Mouse (Mus musculus) skeletal muscle tissue, adult 2 months (tissue): Measurements from ENCODE around the gene Trim2.
A peak's percentile ranks its signal among the peaks of the same experiment; 100 is the strongest.

ENCODE experiments used
- DNase-seq: peaks from one replicate; pipeline ENCODE4 v3.0.0-alpha.2; 2012; ENCODE audit warnings: low read depth, low spot score

Trim2 gene

DNA sequence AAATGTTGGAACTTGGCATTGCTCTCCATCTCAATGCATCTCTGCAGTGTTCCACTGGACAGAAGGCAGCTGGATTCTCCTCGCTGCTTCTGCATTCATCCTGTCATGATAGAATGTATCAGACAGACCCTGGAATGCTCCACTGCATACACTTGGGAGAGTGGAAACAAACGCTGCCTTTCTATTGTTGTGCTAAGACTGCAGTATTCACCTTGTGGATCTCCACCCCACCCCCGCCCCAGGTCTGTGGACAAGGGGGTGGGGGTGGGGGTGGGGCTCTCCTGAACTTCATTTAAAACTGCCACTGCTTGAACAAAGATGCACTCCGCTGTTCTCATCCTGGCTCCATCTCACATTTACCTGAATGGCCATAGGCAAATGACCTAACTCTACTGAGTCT is 112.8 kb downstream of the Trim2 start:
- DNase-seq, result no peak

DNA sequence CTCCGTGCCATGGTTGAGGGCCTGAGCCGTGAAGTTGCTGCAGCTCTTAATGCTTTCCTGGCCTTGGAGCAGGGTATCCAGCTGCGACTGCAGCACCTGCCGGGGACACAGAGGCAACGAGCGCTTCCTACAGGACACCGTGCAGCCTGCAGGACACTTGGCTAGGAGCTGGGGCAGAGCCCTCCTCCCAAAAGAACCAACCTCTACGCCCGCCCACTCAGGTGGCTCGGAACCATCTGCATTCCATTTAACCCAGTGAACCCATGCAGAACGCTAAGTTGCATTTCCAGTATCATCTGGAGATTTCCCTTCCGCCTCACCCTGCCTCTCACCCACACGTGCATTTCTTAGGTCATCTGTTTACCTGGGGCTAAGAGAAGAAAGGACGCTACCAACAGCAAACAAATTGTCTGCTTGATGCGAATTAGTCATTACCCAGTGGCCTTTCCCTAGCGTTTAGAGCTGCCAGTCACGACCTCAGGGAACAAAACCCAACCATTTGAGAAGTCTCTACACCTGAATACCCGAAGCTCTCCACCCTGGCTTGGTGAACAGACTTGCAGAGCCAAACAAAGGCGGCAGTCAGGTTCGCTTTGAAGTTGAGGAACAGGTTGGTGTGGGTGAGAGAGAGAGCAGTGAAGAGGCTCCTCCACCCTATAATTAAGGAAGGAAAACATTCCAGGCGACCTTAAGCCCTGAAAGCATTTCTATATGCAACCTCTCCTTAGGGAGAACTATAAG is 115.4 kb downstream of the Trim2 start:
- DNase-seq, result no peak

DNA sequence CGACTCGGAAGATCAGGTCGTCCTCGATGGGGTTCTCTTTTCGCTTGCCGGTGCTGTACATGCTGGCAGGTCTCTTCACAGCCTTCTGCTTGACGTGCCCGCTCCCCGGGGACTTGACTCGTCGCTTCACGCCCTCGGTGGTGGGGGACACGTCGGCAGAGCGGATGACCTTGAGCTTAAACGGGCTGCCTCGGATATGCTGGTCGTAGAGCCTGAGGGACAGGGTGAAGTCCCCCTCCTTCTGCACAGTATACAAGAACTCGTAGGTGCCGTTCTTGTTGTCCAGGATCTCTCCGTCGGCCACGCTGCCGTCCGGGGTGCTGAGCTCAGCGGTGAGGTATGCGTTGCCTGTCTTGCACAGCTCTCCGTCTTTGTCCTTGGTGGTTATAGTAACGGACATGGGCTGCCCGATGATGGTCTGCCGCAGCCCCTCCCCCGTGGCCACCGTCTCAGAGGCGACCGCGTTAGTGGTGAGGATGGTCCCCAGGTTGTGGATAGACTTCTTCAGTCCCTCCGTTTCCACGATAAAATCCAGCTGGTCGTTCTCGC is 116.1 kb downstream of the Trim2 start:
- no peak for DNase-seq

DNA sequence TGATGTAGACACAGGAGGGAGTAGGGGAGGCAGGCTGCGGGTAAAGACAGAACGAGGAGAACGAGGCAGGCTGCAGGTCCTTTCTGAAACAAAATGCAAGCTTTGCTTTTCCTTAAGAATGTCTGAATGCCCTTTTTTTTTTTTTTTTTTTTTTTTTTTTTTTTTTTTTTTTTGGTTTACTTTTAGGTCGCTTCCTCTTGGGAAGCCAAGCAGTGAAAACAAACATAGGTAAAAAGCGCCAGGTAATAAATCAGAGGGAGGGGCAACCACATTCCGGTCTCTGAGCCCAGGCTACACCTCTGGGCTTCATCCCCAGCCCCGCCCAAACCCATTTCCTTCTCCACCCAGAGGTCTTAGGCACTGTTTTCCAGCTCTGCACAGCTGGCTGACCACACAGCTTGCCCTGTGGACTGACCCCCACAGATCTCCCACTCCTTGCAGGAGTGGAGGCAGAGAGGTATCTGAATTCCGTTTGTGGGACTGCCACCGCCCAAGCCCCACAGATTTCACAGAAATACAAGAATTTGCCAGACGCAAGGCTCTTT is 117.0 kb downstream of the Trim2 start:
- DNase-seq, result no peak

DNA sequence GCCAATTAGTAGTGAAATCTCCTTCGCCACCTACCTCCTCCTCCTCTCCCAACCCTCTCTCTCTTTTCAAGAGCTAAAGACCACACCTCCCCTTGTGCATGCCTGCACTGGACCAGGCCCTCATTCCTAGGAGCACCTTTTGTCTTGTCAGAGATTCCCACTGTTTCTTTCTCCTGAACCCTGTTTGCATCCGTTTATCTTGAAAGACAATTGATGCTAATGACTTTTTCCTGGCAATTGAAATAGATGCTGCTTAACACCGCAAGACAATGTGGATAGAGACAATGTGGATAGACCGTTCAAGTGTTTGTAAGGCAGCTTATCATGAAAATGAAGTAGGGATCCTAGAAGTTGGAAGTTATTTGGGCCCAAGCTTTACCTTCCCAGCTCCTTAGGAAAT is 125.0 kb downstream of the Trim2 start:
- no peak for DNase-seq

DNA sequence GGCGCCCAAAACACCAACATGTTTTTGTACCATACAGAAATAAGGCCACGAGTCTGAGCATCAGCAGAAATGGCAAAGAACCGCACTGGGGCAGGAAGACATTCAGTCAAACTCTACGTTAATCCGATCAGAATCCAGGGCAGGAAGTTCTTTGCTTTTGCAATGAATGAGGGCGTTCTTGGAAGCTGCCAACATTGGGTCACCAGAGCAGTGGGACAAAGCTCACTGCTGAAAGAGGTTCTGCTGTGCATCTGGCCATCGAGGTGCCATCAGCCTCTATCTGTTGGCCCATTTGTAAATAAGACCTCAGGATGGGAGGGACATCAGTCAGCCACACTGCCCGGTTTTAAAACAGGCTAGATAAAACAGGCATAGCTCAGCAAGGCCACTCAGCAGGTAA is 125.6 kb downstream of the Trim2 start:
- DNase-seq, result no peak

DNA sequence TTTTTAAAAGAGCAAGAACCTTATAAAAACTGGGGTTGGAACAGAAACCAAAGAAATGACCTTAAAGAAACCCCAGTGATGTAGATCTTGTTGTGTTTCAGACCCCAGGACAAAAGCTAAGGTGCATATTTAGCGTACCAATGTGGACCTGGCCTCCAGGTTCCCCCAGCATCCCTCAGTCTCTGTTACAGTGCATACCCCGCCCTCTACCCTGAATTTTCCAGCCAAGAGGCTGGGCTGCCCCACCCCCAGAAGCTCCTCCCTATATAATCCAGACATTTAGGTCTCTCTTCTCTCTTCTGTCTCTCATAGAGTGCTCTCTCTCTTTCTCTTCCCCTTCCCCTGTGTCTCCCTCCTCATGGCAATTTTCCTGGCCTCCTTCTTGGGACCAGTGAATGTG is 126.4 kb downstream of the Trim2 start:
- DNase-seq, result no peak

DNA sequence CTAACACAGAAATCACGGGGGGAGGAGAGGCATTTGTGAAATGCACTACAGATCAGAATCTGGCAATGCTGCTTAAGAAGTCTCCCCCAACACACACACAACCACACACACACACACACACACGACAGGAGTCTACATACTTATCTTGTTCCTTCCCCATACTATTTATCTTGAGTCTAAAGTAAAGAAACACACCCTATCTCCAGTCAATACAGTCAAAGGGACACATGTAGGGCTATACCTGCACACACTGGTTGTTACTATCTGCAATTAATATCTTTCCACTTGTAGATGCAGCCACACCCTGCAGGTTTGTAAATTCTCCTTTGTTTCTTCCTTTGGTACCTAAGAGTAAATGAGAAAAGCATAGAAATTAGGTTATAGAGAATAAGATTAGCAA is 128.8 kb downstream of the Trim2 start:
- DNase-seq, result no peak

DNA sequence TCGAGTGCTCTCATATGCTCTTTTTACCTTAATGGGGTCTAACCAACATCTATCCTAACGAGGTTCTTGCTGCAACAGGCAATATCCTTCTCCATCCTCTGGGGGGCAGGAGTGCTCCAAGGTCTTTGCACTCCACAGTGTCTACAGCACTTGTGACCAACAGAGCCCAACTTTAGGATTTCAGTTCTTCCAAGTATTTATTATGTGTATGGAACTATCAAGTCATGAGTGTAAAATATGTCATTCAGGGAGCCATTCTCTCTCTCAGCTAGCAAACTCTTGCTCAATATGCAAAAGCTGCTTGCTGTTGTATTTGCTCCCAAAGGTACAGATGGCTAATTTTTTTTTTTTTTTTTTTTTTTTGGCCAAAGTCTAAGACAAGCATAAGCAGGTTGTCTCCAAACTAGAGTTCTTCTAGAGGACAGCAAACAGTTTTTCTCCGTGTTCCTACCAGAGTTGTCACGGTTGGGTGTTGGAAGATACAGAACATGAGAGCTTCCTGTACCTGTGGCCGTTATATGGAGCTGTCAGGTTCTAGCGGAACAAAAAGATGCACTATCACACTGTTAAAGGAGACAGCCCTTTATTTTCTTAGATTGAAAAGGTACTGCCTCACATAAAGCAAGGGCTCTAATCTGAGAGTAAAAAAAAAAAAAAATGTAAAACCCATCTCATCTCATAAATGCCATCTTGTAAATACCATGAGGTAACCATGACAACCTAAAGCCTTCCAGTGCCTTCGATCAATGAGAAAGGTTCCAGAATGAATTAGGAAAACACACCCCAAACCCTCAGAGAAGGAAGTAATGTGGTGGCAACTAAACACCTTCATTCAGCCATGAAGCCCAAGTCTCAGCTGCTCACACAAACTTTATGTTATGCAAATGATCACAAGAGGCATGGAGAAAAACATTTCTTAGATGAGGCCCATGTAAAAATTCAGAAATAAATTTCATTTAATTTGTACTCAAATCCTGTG is 131.1 kb downstream of the Trim2 start:
- peak; percentile 48 for DNase-seq

DNA sequence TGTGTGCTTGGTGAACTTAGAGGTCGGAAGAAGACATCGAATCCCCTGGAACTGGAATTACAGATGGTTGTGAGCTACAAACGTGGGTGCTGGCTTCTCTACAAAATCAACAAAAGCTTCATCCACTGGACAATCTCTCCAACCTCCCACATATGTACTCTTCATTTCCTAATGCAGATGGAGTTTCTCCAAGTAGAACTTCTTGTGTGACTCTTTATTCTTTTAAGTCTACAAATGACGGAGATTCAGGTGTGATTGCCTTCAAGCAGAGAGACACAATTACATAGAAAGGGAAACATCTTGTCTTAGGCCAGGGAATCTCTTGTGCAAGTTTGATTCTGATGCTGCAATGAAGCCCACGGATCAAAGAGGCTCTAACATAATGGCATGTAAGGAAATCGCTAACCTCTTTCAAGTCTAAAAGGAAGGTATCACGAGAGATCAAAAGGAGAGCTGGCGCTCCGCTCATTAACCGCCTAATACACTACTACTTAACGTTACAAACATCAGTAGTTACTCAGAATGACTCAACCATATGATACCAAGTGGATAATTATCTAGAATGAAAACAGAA is 133.0 kb downstream of the Trim2 start, which contains the start of gene Gm6525:
Gene Gm6525, plus strand, starts transcription at position 524 of the 574 bp plus-strand sequence.
- DNase-seq, result no peak

DNA sequence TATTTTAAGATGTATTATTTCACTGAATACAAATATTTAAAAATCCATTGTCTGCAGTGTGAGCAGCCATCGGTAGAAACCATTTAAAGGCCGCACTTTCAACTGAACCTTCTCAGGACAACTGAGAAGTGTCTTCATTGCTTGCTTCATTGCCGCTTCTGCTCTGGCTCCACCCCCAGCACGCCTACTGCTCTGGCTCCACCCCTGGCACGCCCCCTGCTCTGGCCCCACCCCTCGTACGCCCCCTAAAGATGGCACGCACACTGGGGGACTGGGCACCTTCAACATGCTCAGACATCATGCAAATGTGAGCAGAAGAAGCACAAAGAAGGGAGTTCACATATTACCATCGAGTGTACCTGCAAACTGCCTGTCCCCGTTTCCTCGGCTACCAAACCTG is 134.3 kb downstream of the Trim2 start:
- DNase-seq, result no peak

DNA sequence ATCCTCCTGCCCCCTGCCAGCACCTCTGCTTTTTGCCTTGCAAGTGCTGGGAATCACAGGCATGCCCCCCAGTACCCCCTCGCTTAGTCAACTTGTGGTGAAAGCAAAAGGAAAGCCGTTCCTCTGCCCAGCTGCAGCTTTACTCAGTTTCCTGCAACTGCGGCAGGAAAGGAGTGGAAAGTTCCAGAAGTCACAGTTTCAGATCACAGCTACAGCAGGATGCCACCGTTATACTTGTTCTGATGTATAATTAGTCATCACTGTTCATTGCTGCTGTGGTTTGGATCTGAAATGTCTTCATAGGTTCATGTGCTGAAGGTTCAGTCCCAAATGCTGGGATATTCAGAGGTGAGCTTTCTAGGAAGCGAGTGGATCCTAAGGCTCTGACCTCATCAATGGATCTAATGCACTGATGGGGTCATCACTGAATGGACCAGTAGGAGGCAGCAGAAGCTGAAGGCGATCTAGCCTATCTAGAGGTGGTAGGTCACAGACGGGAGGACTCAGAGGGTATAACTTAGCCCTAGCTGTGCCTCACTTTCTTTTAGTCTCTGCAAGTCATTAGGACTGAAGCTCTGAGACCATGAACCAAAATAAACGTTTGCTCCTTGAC is 137.2 kb downstream of the Trim2 start:
- no peak for DNase-seq

DNA sequence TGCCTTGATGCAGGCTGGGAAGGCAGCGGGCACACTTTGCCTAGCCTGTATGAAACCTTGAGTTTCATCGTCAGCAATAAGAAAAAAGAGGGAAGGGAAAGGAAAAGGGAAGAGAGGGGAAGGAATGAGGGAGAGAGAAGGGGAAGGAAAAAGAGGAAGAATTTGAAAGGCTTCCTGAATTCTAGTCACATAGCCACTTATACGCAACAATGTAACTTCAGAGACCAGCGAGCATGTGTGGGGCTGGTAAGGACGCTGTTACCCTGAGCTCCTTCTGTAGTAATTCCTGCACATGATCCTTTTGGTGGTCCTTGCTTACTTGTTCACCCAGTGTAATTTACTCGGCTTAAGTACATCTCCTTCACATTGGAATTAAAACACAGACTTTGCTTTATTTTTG is 137.7 kb downstream of the Trim2 start:
- no peak for DNase-seq

DNA sequence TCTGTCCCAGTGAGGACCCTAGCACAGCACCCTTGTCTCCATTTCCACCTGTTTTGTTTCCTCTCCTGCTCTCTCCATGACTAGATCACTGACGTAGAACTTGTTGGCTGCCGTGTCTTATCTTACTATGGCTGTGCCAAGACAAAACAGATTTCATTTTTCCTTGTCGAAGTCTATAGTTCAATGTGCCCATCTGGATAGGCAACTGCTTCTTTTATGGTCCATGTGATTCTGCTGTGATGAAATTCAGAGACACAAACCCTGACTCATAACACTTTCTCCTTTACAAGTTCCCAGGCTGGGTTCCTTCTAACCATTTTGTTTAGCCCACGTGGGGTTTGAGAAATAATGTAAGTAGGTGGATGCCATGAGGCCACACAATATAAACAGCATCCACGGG is 140.6 kb downstream of the Trim2 start:
- no peak for DNase-seq

DNA sequence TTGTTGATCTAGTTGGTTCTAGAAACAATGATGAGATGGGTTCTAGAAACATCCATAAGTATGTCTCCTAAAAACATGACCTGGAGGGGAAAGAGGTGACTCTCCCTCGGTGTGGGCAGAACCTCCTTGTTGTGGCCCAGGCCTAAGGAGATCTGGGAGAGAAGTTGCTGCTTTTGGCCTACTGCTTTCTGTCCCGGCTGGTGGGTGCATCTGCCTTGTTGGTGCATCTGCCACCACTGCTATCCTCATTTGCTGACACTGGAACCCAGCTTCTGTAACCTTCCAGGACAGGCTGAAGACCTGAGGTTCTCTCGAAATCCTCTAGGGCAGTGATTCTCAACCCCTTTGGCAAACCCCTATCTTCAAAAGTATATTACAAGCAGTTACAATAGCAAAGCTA is 141.3 kb downstream of the Trim2 start:
- no peak for DNase-seq

DNA sequence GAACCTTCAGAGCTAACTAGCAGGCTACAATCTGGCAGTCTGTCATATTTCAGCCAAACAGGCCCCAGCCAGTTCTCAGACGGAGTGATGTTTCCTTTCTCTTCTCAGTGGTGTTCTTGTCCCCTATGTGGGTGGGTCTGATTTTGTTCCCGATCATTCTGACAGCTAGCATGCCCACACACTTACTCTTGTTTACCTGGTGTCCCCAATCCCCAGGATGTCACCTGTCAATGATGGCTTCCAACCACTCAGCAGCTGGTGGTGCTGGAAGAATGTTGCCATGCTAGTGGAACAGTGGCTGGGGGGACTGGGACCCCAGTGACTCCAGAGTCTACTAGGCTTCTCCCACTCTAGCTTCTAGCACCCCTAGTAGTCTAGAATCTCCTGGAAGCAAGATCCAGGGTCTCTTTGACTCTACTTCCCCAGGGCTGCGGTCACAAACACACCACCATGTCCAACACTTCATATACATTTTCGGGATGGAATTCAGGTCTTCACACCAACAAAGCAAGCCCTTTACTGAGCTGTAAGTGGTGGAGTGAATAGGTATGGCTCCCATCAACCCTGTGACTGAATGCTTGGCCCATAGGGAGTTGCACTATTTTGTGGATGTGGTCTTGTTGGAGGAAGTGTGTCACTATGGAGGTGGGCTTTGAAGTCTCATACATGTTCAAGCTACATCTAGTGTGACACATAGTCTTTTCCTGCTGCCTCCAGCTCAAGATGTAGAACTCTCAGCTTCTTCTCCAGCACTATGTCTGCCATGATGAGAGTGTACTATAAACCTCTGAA is 148.9 kb downstream of the Trim2 start:
- no peak for DNase-seq

DNA sequence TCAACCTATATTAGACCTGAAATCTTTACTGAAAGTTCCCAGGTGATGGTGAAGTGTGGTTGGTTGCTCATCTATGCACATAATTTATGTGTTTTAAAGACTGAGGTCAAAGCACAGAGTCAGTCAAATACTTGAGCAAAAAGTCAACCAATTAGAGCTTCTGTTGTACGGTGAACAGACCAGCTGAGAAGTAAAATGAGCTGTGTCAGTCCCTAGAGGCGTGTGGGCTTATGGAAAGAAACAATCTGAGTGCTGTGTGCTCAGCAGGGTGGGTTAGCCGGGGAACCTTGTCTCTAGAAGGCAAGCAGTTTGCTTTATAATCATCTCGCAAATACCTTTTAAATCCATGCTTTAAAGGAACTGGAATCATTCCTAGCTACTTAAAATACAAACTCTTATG is 149.7 kb downstream of the Trim2 start:
- no peak for DNase-seq

DNA sequence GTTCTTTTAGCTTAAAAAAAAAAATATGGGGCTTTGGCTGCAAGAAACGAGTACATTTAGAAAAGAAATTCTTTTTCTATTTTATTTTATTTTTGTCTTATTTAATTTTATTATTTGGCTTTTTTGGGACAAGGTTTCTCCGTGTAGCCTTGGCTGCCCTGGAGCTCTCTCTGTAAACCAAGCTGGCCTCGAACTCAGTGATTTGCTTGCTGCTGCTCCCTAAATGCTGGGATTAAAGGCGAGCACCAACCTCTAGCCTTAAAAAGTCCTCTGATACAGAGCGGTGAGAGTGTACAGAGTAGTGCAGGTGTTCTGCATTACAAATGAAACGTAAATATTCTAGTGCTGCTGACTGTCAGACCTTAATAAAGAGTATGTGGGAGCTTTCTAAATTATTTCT is 150.6 kb downstream of the Trim2 start:
- no peak for DNase-seq

DNA sequence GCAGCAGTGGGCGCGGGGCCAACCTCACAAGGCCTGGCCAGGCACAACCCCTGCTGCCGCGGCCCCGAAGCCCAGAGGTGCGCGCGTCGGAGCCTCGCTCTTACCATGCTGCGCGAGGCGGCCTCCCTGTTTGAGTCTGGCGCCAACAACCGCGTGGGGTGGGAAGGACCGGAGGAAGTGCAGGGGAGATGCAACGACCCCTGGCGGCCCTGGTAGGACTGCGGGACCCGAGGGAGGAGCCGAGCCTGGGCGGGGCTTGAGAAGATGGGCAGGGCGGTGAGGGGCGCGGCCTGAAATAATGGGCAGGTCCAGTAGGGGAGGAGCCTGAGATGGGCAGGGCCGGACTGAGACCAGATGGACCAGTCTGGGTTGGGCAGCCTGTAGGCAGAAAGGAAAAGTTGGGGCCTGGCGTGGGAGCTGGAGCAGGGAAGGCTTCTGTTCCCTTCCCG is 151.1 kb downstream of the Trim2 start, which contains the start of gene Mnd1:
Gene Mnd1, minus strand, starts transcription at position 229 of the 449 bp plus-strand sequence.
- DNase-seq, result peak; percentile 92

DNA sequence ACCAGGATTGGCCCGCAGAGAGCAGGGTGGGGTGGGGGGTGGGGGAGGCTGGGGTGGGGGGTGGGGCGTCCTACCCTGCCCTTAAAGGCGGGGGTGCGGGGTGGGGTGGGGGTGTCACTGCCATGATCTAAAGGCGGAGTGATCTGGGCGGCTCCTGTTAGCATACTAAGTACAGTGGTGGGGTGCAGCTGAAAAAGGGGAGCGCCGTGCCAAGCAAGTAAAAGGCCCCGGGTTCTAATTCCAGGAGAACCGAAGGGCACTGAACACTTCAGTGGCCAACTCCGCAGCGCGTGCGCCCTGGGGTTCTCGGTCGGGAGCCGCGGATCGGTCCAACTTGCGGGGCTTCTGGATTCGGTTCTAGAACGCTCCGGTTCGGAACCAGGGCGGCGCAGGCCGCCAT is 151.5 kb downstream of the Trim2 start:
- DNase-seq, result no peak
